16 mouse cellular contexts compared by ENCODE assay signal in the genomic region with DNA sequence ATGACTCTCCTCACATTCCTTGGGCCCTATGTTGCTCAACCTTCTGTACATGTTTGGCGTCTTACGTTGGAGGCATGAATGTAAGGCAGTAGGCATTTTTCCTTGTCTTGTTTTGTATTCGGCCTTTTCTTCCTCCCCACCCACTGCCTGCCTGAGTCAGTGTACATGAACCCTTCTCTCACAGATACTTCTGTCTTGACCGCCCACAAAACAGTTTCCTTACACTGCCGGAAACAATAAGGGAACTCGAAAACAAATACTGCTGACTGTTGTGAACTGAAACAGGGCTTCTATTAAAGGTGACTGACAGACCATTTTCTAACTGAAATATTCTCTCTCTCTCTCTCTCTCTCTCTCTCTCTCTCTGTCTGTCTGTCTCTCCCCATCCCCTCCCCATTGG. TPM values are rescaled to one million over a fixed set of nuclear protein-coding genes. Genes with fewer than 3 reads are reported as not detected.
DNase-seq lines count a peak whose midpoint lies in the region; ATAC-seq and TF ChIP-seq lines count a peak whose summit lies in the region.
"Had no signal": no experiment of that assay in that cellular context is flagged by ENCODE, and none has a peak within 500 bp of the region (broad histone marks: within the 10 kb centered on the region; RNA-seq: fewer than 3 reads in every experiment).

No protein-coding gene starts in this region.

- no peaks in the 10 kb centered on the region for H3K27me3 ChIP-seq in stomach, postnatal 0 days (ENCODE audit: control insufficient read depth, insufficient read depth, low read length)
- H3K27me3 ChIP-seq: midbrain, embryonic 15.5 days; neural tube, embryonic 15.5 days had no signal

- no peak overlapping the region for H3K9ac ChIP-seq in stomach, postnatal 0 days (ENCODE audit: low read length)
- H3K9ac ChIP-seq: midbrain, embryonic 15.5 days; neural tube, embryonic 15.5 days had no signal

- peak; percentile 58 to 62; a peak in 2 of 4 replicates for ATAC-seq in hematopoietic stem cell, adult 5-6 weeks (replicated peaks in 1 of 2; ENCODE audit: insufficient read depth in 1 of 2, low FRiP score in 2 of 2, low TSS enrichment in 1 of 2, low read depth in 1 of 2, poor library complexity in 2 of 2, severe bottlenecking in 2 of 2)
- peak; percentile 34; the same call in 1 of the 2 replicates for ATAC-seq in stomach, postnatal 0 days (ENCODE audit: low FRiP score, low TSS enrichment)
- ATAC-seq: midbrain, embryonic 15.5 days had no signal

- DNase-seq in heart, adult 11 months, result peak; percentile 94
- no peak for DNase-seq in heart, postnatal 14 days
- peak; percentile 25 to 28 for DNase-seq in right cerebral cortex, adult 2 months (ENCODE audit: low spot score in 2 of 2)
- DNase-seq in right cerebral cortex, adult 18-20 months, result no peak
- DNase-seq in stomach, postnatal 0 days (ENCODE audit: low spot score), result no peak
- DNase-seq in thymus, postnatal 36 days, result no peak
- no peak for DNase-seq in yolk sac, embryonic 10.5 days (ENCODE audit: low spot score)
- DNase-seq: adrenal gland, postnatal 10 days; B cell, adult 2 months; cerebellum, adult 8-10 months; kidney, postnatal 4 days; lung, adult 2 months; thymus, adult 2 months had no signal

- intact Hi-C loops in heart, postnatal 14 days (cut with DNase I), result no loop called here

- 56% methylated on average over 6 of the region's 6 CpGs for WGBS in stomach, postnatal 0 days

- TF ChIP-seq EP300 in stomach, postnatal 0 days (optimal IDR thresholded peaks at IDR 0.05), result no peak

- H3K9me3 ChIP-seq in stomach, postnatal 0 days (ENCODE audit: control insufficient read depth, low read length), result no peaks in the 10 kb centered on the region
- H3K9me3 ChIP-seq: midbrain, embryonic 15.5 days; neural tube, embryonic 15.5 days had no signal

- H3K36me3 ChIP-seq in stomach, postnatal 0 days (ENCODE audit: control insufficient read depth, insufficient read depth, low read length), result no peaks in the 10 kb centered on the region
- H3K36me3 ChIP-seq: midbrain, embryonic 15.5 days; neural tube, embryonic 15.5 days had no signal

- no peak for TF ChIP-seq CTCF in stomach, postnatal 0 days (IDR thresholded peaks at IDR 0.05; ENCODE audit: low read depth)

- H3K4me3 ChIP-seq in stomach, postnatal 0 days (ENCODE audit: low read depth, low read length), result no peak overlapping the region
- H3K4me3 ChIP-seq: midbrain, embryonic 15.5 days; neural tube, embryonic 15.5 days had no signal

- no peak overlapping the region for H3K4me2 ChIP-seq in stomach, postnatal 0 days (replicated peaks; ENCODE audit: low read depth)
- H3K4me2 ChIP-seq: midbrain, embryonic 15.5 days; neural tube, embryonic 15.5 days had no signal

- peak overlapping the region; percentile 53 for H3K27ac ChIP-seq in stomach, postnatal 0 days (replicated peaks)
- H3K27ac ChIP-seq: midbrain, embryonic 15.5 days; neural tube, embryonic 15.5 days had no signal

- H3K4me1 ChIP-seq in stomach, postnatal 0 days (replicated peaks; ENCODE audit: control insufficient read depth, insufficient read depth), result no peaks in the 10 kb centered on the region

RNA-seq across cellular contexts. Expression of gene Ube2n, which starts 6.2 kb away (rescaled TPM):
- 100 to 1,000 TPM in 1 of 2 experiments, 10 to 100 TPM in 1; 96.8 to 101 TPM for total RNA-seq in heart, postnatal 14 days (2021)
- total RNA-seq in hematopoietic stem cell, adult 5-6 weeks (2017), result 145 and 162 TPM in 2 replicates
- polyA plus RNA-seq in stomach, postnatal 0 days (2015; fragmentation: Nextera tagmentation; extraction: Ambion mirVana), result 229 and 231 TPM in 2 replicates

RNA-seq across cellular contexts. Expression of gene Mrpl42, which starts 7.1 kb away (rescaled TPM):
- 100 to 1,000 TPM; 369 to 371 TPM for total RNA-seq in heart, postnatal 14 days (2021)
- total RNA-seq in hematopoietic stem cell, adult 5-6 weeks (2017), result 135 and 186 TPM in 2 replicates
- polyA plus RNA-seq in stomach, postnatal 0 days (2015; fragmentation: Nextera tagmentation; extraction: Ambion mirVana), result 277 and 291 TPM in 2 replicates

RNA-seq across cellular contexts. Expression of gene Nudt4, which starts 55.2 kb away (rescaled TPM):
- 100 to 1,000 TPM; 270 to 280 TPM for total RNA-seq in heart, postnatal 14 days (2021)
- total RNA-seq in hematopoietic stem cell, adult 5-6 weeks (2017), result 40.6 and 49.2 TPM in 2 replicates
- 46.1 and 47.5 TPM in 2 replicates for polyA plus RNA-seq in stomach, postnatal 0 days (2015; fragmentation: Nextera tagmentation; extraction: Ambion mirVana)

Comparison
In these comparisons a context has a peak if more than half of its experiments do, and no peak if none do; other contexts are left out.
1. DNase-seq: peak in heart, adult 11 months (single experiment) and right cerebral cortex, adult 2 months (2 of 2); none in heart, postnatal 14 days (0 of 2), right cerebral cortex, adult 18-20 months (single experiment), stomach, postnatal 0 days (single experiment), thymus, postnatal 36 days (0 of 2) and yolk sac, embryonic 10.5 days (single experiment).